Mouse (Mus musculus): ENCODE data around the gene Rex1bd. TPM values are rescaled to one million over a fixed set of nuclear protein-coding genes. Genes with fewer than 3 reads are reported as not detected.

The Rex1bd gene
- 100 to 1,000 TPM; 148 to 164 TPM for total RNA-seq (2021)
- polyA plus RNA-seq (2012; rRNA removed), result 327 and 373 TPM in 2 replicates
- long read RNA-seq, transcript Rex1bd-201 (5 exons, 671 nt), result major isoform, 62 of 142 reads
- long read RNA-seq, transcript Rex1bd-207 (3 exons, 542 nt), result major isoform, 62 of 142 reads
- long read RNA-seq, transcript Rex1bd-204 (4 exons, 632 nt), result minor isoform, 9 of 142 reads
- long read RNA-seq, partial matches to known transcripts, result 3 of 142 reads
- long read RNA-seq, other reads (novel, unspliced or antisense), result 4 of 142 reads

GRCm38 (mm10) chr8:70506328-70507026, at the start of gene Rex1bd:
TSS of gene Rex1bd (minus strand) at chr8:70506752.
- DNase-seq, result peak; percentile 96

GRCm38 (mm10) chr8:70555079-70555747, 48.7 kb upstream of the Rex1bd start:
- DNase-seq, result no peak

- peak; percentile 81 for DNase-seq
Observed at GRCm38 (mm10) chr8:70553740-70554139, 47.2 kb upstream of the Rex1bd start.

- DNase-seq, result no peak
Observed at GRCm38 (mm10) chr8:70552836-70553235, 46.3 kb upstream of the Rex1bd start.

- DNase-seq, result no peak
Observed at GRCm38 (mm10) chr8:70551558-70552161, 45.1 kb upstream of the Rex1bd start.

- DNase-seq, result no peak
Observed at GRCm38 (mm10) chr8:70549412-70550184, 43.0 kb upstream of the Rex1bd start.

GRCm38 (mm10) chr8:70547762-70548161, 41.2 kb upstream of the Rex1bd start:
- DNase-seq, result peak; percentile 17

GRCm38 (mm10) chr8:70546412-70546811, 39.9 kb upstream of the Rex1bd start:
- DNase-seq, result peak; percentile 42

GRCm38 (mm10) chr8:70544200-70544687, 37.7 kb upstream of the Rex1bd start:
- peak; percentile 92 for DNase-seq

- DNase-seq, result no peak
Observed at GRCm38 (mm10) chr8:70541081-70541480, 34.5 kb upstream of the Rex1bd start.

GRCm38 (mm10) chr8:70540507-70541071, 34.0 kb upstream of the Rex1bd start:
- DNase-seq, result no peak

- peak; percentile 46 for DNase-seq
Observed at GRCm38 (mm10) chr8:70540013-70540506, 33.5 kb upstream of the Rex1bd start.

- DNase-seq, result peak; percentile 100
Observed at GRCm38 (mm10) chr8:70539077-70539813, 32.7 kb upstream of the Rex1bd start, which contains the start of gene Ell. TSS of gene Ell (plus strand) at chr8:70539457.

GRCm38 (mm10) chr8:70538633-70539076, 32.1 kb upstream of the Rex1bd start:
- DNase-seq, result peak; percentile 99

- peak; percentile 80 for DNase-seq
Observed at GRCm38 (mm10) chr8:70538024-70538579, 31.6 kb upstream of the Rex1bd start.

GRCm38 (mm10) chr8:70535701-70536100, 29.1 kb upstream of the Rex1bd start:
- no peak for DNase-seq

- DNase-seq, result no peak
Observed at GRCm38 (mm10) chr8:70535221-70535620, 28.7 kb upstream of the Rex1bd start.

- no peak for DNase-seq
Observed at GRCm38 (mm10) chr8:70534281-70534680, 27.7 kb upstream of the Rex1bd start.

GRCm38 (mm10) chr8:70530314-70530713, 23.8 kb upstream of the Rex1bd start:
- no peak for DNase-seq

GRCm38 (mm10) chr8:70529741-70530161, 23.2 kb upstream of the Rex1bd start:
- peak; percentile 87 for DNase-seq
